Mouse (Mus musculus): ENCODE data around the gene Serinc5. TPM values are rescaled to one million over a fixed set of nuclear protein-coding genes. Genes with fewer than 3 reads are reported as not detected.

The Serinc5 gene
- polyA plus RNA-seq (2015; fragmentation: Nextera tagmentation; extraction: Ambion mirVana), result 21.5 and 21.7 TPM in 2 replicates

- Histone ChIP-seq H3K4me3 (ENCODE audit: low read depth, low read length) (peak within 1 kb of the TSS; percentile 91), H3K36me3 (ENCODE audit: control insufficient read depth, insufficient read depth) (no peaks in the 10 kb centered on the region), H3K9me3 (replicated peaks; ENCODE audit: control insufficient read depth, low read length) (no peaks in the 10 kb centered on the region), H3K4me1 (ENCODE audit: control insufficient read depth, low read depth, low read length) (peaks cover 28% of the 10 kb centered on the region), H3K4me2 (ENCODE audit: low read depth, low read length) (peak within 1 kb of the TSS; percentile 96), H3K27ac (ENCODE audit: low read length) (peak within 1 kb of the TSS; percentile 95), H3K27me3 (ENCODE audit: control insufficient read depth, insufficient read depth, low read depth, low read length) (no peaks in the 10 kb centered on the region), H3K9ac (ENCODE audit: low read depth, low read length) (peak within 1 kb of the TSS; percentile 97)
- under 1% methylated on average over 55 of the region's 55 CpGs for WGBS (ENCODE audit: insufficient replicate concordance)
- peak; percentile 92 for ATAC-seq (ENCODE audit: low read depth)
These were observed at the start of gene Serinc5 for GRCm38 (mm10) chr13:92610311-92611221. Serinc5 (plus strand) TSS chr13:92611091.

GRCm38 (mm10) chr13:92576072-92576471 lies 34.8 kb upstream of the Serinc5 start, which contains the start of gene Spz1:
Spz1 (minus strand) TSS chr13:92576172.
- H3K27me3 ChIP-seq (ENCODE audit: control insufficient read depth, insufficient read depth, low read depth, low read length), result no peaks in the 10 kb centered on the region
- H3K9ac ChIP-seq (ENCODE audit: low read depth, low read length), result no peak within 1 kb of the TSS
- H3K4me1 ChIP-seq (ENCODE audit: control insufficient read depth, low read depth, low read length), result peaks cover 7% of the 10 kb centered on the region
- no peak for ATAC-seq (ENCODE audit: low read depth)
- no peaks in the 10 kb centered on the region for H3K36me3 ChIP-seq (ENCODE audit: control insufficient read depth, insufficient read depth)
- H3K27ac ChIP-seq (ENCODE audit: low read length), result no peak within 1 kb of the TSS
- no peak within 1 kb of the TSS for H3K4me2 ChIP-seq (ENCODE audit: low read depth, low read length)
- no peak within 1 kb of the TSS for H3K4me3 ChIP-seq (ENCODE audit: low read depth, low read length)
- no peaks in the 10 kb centered on the region for H3K9me3 ChIP-seq (replicated peaks; ENCODE audit: control insufficient read depth, low read length)

DNA sequence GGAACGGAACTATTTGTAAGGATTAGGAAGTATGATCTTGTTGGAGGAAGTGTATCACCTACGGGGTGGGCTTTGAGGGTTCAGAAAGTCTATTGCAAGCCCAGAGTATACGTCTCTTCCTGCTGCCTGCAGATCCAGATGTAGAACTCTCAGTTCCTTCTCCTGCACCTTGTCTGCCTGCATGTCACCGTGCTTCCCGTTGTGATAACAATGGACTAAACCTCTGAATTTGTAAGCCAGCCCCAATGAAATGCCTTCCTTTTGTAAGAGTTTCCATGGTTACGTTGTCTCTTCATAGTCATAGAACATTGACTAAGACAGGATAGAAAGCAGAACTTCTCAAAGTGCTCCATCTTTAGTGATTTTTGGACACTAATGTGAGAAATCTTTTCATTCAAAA lies 34.2 kb upstream of the Serinc5 start:
- no peaks in the 10 kb centered on the region for H3K9me3 ChIP-seq (replicated peaks; ENCODE audit: control insufficient read depth, low read length)
- whole genome bisulfite sequencing (ENCODE audit: insufficient replicate concordance), result 38% methylated on average over 6 of the region's 6 CpGs
- no peak for ATAC-seq (ENCODE audit: low read depth)

DNA sequence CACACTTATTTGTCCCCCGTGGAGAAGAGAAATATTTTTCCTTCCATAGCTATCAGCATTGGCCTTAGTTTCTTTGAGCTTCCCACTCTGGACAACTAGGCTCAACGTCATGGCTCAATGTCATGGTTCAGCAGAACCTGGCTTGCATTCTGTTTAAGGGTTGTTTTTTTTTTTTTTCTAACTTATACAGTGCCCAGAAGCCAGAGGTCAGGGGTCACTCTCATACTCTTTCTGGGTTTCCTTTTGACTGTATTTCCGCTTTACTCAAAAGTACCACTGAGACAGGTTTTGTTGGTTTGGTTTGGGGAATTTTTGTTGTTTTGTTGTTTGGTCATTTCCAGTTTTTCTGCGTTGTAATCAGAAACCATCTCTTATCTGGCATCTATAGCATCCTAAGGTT lies 32.7 kb upstream of the Serinc5 start:
- WGBS (ENCODE audit: insufficient replicate concordance), result 52% methylated on average over 4 of the region's 4 CpGs
- no peaks in the 10 kb centered on the region for H3K36me3 ChIP-seq (ENCODE audit: control insufficient read depth, insufficient read depth)
- H3K4me2 ChIP-seq (ENCODE audit: low read depth, low read length), result no peak overlapping the region
- no peak overlapping the region for H3K4me3 ChIP-seq (ENCODE audit: low read depth, low read length)
- no peak for ATAC-seq (ENCODE audit: low read depth)
- no peak overlapping the region for H3K9ac ChIP-seq (ENCODE audit: low read depth, low read length)
- no peaks in the 10 kb centered on the region for H3K9me3 ChIP-seq (replicated peaks; ENCODE audit: control insufficient read depth, low read length)
- H3K4me1 ChIP-seq (ENCODE audit: control insufficient read depth, low read depth, low read length), result peaks cover 7% of the 10 kb centered on the region
- H3K27ac ChIP-seq (ENCODE audit: low read length), result no peak overlapping the region
- H3K27me3 ChIP-seq (ENCODE audit: control insufficient read depth, insufficient read depth, low read depth, low read length), result no peaks in the 10 kb centered on the region

More for the DNA sequence above, 34.2 kb upstream of the Serinc5 start:
- Histone ChIP-seq H3K27ac (ENCODE audit: low read length) (no peak overlapping the region), H3K27me3 (ENCODE audit: control insufficient read depth, insufficient read depth, low read depth, low read length) (no peaks in the 10 kb centered on the region), H3K4me2 (ENCODE audit: low read depth, low read length) (no peak overlapping the region), H3K4me3 (ENCODE audit: low read depth, low read length) (no peak overlapping the region), H3K9ac (ENCODE audit: low read depth, low read length) (no peak overlapping the region), H3K4me1 (ENCODE audit: control insufficient read depth, low read depth, low read length) (peaks cover 7% of the 10 kb centered on the region), H3K36me3 (ENCODE audit: control insufficient read depth, insufficient read depth) (no peaks in the 10 kb centered on the region)

DNA sequence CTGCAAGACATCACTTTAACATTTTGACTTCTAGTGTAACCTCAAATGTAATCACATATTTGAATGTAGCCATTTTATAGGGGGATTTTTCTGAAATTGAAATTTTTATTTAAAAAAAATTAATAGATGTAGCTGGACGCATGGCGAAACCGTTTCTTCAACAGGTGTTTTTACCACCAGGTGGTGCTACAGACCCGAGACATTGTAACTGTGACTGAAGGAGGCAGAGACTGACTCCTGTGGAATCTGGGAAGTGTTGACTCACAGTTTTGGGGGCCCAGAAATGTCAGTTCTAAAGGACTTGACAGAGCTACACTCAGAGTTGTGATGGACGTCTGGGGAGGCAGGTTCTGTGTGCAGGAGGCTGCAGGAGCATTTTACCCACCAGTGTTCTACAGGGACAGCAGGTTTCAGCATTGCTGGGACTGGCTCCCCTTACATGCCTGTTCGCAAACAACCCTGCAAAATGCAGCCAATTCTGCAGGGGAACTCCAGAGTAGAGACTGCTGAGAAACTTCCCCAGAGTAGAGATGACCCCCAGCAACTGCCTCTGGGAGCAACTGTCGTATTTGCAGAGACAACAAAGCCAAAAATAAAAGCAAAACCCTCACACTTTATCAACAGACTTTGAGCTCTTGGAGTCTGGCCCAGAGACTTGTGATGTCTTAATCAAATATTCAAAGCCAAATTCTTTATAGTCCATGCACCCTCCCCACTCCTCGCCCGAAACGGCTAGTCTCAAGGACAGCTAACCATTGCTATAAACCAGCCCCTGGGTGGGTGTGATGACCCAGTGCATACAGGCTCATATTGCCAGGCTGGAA lies 30.5 kb upstream of the Serinc5 start:
- no peaks in the 10 kb centered on the region for H3K9me3 ChIP-seq (replicated peaks; ENCODE audit: control insufficient read depth, low read length)
- peaks cover 7% of the 10 kb centered on the region for H3K4me1 ChIP-seq (ENCODE audit: control insufficient read depth, low read depth, low read length)
- no peak overlapping the region for H3K9ac ChIP-seq (ENCODE audit: low read depth, low read length)
- H3K27ac ChIP-seq (ENCODE audit: low read length), result no peak overlapping the region
- no peaks in the 10 kb centered on the region for H3K36me3 ChIP-seq (ENCODE audit: control insufficient read depth, insufficient read depth)
- no peak overlapping the region for H3K4me3 ChIP-seq (ENCODE audit: low read depth, low read length)
- no peak overlapping the region for H3K4me2 ChIP-seq (ENCODE audit: low read depth, low read length)
- WGBS (ENCODE audit: insufficient replicate concordance), result 32% methylated on average over 10 of the region's 10 CpGs
- no peaks in the 10 kb centered on the region for H3K27me3 ChIP-seq (ENCODE audit: control insufficient read depth, insufficient read depth, low read depth, low read length)
- ATAC-seq (ENCODE audit: low read depth), result peak; percentile 64

- no peak for ATAC-seq (ENCODE audit: low read depth)
- 69% methylated on average over 8 of the region's 8 CpGs for WGBS (ENCODE audit: insufficient replicate concordance)
These were observed 26.7 kb upstream of the Serinc5 start for GRCm38 (mm10) chr13:92584094-92584717.

GRCm38 (mm10) chr13:92588704-92589103 lies 22.2 kb upstream of the Serinc5 start:
- no peak overlapping the region for H3K27ac ChIP-seq (ENCODE audit: low read length)
- no peaks in the 10 kb centered on the region for H3K27me3 ChIP-seq (ENCODE audit: control insufficient read depth, insufficient read depth, low read depth, low read length)
- H3K4me3 ChIP-seq (ENCODE audit: low read depth, low read length), result no peak overlapping the region
- H3K4me1 ChIP-seq (ENCODE audit: control insufficient read depth, low read depth, low read length), result peaks cover 41% of the 10 kb centered on the region
- H3K4me2 ChIP-seq (ENCODE audit: low read depth, low read length), result no peak overlapping the region
- no peak overlapping the region for H3K9ac ChIP-seq (ENCODE audit: low read depth, low read length)
- 61% methylated on average over 3 of the region's 3 CpGs for WGBS (ENCODE audit: insufficient replicate concordance)
- no peaks in the 10 kb centered on the region for H3K36me3 ChIP-seq (ENCODE audit: control insufficient read depth, insufficient read depth)
- ATAC-seq (ENCODE audit: low read depth), result no peak
- no peaks in the 10 kb centered on the region for H3K9me3 ChIP-seq (replicated peaks; ENCODE audit: control insufficient read depth, low read length)

More at GRCm38 (mm10) chr13:92584094-92584717, 26.7 kb upstream of the Serinc5 start:
- Histone ChIP-seq H3K9ac (ENCODE audit: low read depth, low read length) (no peak overlapping the region), H3K27me3 (ENCODE audit: control insufficient read depth, insufficient read depth, low read depth, low read length) (no peaks in the 10 kb centered on the region), H3K4me3 (ENCODE audit: low read depth, low read length) (no peak overlapping the region), H3K36me3 (ENCODE audit: control insufficient read depth, insufficient read depth) (no peaks in the 10 kb centered on the region), H3K4me1 (ENCODE audit: control insufficient read depth, low read depth, low read length) (peaks cover 20% of the 10 kb centered on the region), H3K4me2 (ENCODE audit: low read depth, low read length) (no peak overlapping the region), H3K27ac (ENCODE audit: low read length) (no peak overlapping the region), H3K9me3 (replicated peaks; ENCODE audit: control insufficient read depth, low read length) (no peaks in the 10 kb centered on the region)

GRCm38 (mm10) chr13:92589255-92589654 lies 21.6 kb upstream of the Serinc5 start:
- Histone ChIP-seq H3K9ac (ENCODE audit: low read depth, low read length) (no peak overlapping the region), H3K4me2 (ENCODE audit: low read depth, low read length) (no peak overlapping the region), H3K4me1 (ENCODE audit: control insufficient read depth, low read depth, low read length) (peaks cover 46% of the 10 kb centered on the region), H3K4me3 (ENCODE audit: low read depth, low read length) (no peak overlapping the region), H3K36me3 (ENCODE audit: control insufficient read depth, insufficient read depth) (no peaks in the 10 kb centered on the region), H3K9me3 (replicated peaks; ENCODE audit: control insufficient read depth, low read length) (no peaks in the 10 kb centered on the region), H3K27ac (ENCODE audit: low read length) (peak overlapping the region; percentile 21; the same call in 1 of the 2 replicates), H3K27me3 (ENCODE audit: control insufficient read depth, insufficient read depth, low read depth, low read length) (no peaks in the 10 kb centered on the region)
- no peak for ATAC-seq (ENCODE audit: low read depth)

Data from liver, embryonic 16.5 days (tissue).